Mouse (Mus musculus) megakaryocyte, embryonic 14.5 days (primary cell): ENCODE data around the gene AI413582. TPM values are rescaled to one million over a fixed set of nuclear protein-coding genes. Genes with fewer than 3 reads are reported as not detected.

Source experiments
- H3K27me3 ChIP-seq: replicated peaks from 2 replicates; pipeline ENCODE3; 2012; ENCODE audit warnings: inconsistent platforms
- H3K36me3 ChIP-seq: replicated peaks from 2 replicates; pipeline ENCODE3; 2012; ENCODE audit warnings: low read length, inconsistent platforms, mixed read lengths
- H3K4me1 ChIP-seq: 2 replicates; pipeline ENCODE4 v1.6.1; 2012; ENCODE audit warnings: inconsistent platforms
- H3K4me3 ChIP-seq: replicated peaks from 2 replicates; pipeline ENCODE3; 2012; ENCODE audit warnings: moderate library complexity, mild to moderate bottlenecking, inconsistent platforms
- H3K9me3 ChIP-seq: 2 replicates; pipeline ENCODE4 v1.6.1; 2012; ENCODE audit warnings: inconsistent platforms
- FLI1 ChIP-seq: IDR thresholded peaks from 2 replicates; pipeline ENCODE4 v1.6.1; 2012; ENCODE audit warnings: low read length, inconsistent platforms, mixed read lengths
- GATA1 ChIP-seq: IDR thresholded peaks from 3 replicates; pipeline ENCODE4 v1.6.1; 2012; ENCODE audit warnings: mixed read lengths, low read length, inconsistent platforms, borderline replicate concordance
- polyA plus RNA-seq: library from polyadenylated mRNA; stranded (reverse); fragments of >175 nt; gene quantifications from 2 replicates; pipeline ENCODE4 v1.2.3, GENCODE M21; 2012; ENCODE audit warnings: low replicate concordance; ENCODE audit not compliant: insufficient read depth

The AI413582 gene
- polyA plus RNA-seq, 1 experiment: 284 TPM

DNA sequence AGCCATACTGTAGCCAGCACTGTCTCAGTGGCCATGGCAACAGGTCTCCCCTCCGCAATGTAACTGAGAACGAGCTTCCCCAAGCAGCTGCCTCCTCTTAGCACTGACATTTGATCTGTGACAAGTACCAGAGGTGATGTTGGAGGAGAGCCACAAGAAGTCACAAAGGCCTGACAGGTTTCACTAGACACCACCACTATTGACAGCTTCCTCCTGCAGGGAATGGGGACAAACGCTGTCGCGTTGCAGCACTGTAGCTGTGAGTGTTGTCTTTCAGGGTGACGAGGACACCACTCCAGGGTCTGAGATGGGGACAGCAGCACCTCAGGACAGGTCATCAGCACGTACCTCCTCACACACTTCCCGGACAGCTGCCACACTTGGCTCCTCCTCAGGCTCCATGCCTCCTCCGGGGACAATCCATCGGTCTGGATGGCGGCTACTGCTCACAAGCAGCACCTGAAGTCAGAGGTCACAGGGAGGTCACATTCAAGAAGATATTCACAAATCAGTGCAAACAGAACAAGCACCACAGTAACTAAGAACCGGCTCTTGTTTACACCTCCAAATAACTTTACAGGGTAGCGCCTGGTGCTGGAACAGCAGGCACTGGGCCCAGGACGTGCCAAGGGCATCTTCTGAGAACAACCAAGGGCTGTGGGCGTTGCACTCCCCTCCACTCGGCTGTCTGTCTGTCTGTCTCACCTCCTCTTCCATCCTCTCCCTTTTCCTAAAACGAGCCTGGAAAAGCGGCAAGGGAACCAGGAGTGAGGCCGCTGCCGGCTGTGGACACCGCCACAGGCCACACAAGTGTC is 31.0 kb upstream of the AI413582 start:
- TF ChIP-seq GATA1 (no peak), FLI1 (no peak)
- Histone ChIP-seq H3K9me3 (no peaks in the 10 kb centered on the region), H3K4me3 (peak overlapping the region; percentile 11), H3K36me3 (peaks cover 88% of the 10 kb centered on the region), H3K4me1 (peaks cover 86% of the 10 kb centered on the region), H3K27me3 (no peaks in the 10 kb centered on the region)

DNA sequence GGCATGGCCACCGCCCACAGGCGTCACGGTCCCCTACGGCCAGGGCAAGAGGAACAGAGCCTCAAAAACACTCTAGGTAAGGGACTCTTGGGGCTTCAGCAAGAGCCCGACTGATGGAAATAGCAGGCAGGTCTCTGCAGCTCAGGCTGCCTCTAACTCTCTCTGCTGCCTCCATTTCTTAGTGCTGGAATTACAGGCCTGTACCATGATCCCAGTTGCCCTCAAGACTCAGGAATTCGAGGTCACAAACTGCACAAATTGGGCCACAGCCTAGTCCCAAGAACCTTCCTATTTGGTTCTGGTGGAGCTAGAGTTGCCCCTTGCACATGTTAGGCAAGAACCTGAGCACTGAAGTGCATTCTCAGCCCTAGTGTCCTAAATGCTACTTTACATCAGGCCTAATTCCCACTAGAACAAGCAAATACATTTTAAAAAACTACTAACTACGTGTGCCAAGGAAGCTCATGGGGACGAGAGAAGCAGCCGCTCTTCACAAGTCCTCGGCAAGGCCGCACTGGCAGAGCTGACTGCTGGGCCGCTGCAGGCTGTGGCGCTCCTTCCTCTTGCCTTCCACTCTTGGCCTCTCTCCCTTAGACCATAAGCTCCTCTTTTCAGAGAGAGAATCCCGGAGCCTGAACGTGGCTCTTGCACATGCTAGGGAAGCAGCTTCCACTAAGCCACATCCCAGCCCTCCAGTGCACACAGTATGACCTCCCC is 30.3 kb upstream of the AI413582 start:
- Histone ChIP-seq H3K36me3 (peaks cover 88% of the 10 kb centered on the region), H3K4me1 (peaks cover 86% of the 10 kb centered on the region), H3K27me3 (no peaks in the 10 kb centered on the region), H3K4me3 (peak overlapping the region; percentile 23), H3K9me3 (no peaks in the 10 kb centered on the region)
- TF ChIP-seq GATA1 (no peak), FLI1 (no peak)

DNA sequence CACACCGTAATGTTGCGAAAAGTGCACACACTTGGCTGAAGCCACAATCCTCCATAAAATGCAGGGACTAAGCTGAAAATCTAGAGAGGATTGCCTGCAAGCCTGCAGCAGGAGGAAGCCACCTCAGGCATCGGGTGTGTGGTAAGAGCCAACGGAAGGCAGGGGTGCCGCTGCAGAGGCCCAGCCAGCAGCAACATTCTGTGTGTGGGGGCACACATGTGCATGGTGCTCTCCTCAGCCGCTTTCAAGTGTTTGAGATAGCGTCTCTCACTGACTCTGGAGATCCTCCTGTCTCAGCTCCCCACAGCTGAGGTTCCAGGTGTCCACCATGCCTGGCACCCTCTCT is 27.0 kb upstream of the AI413582 start:
- Histone ChIP-seq H3K27me3 (no peaks in the 10 kb centered on the region), H3K4me1 (peaks cover 91% of the 10 kb centered on the region), H3K9me3 (no peaks in the 10 kb centered on the region), H3K36me3 (peaks cover 95% of the 10 kb centered on the region), H3K4me3 (peak overlapping the region; percentile 67)
- no peak for TF ChIP-seq GATA1
- no peak for TF ChIP-seq FLI1

- peaks cover 96% of the 10 kb centered on the region for H3K36me3 ChIP-seq
- TF ChIP-seq FLI1 (no peak), GATA1 (no peak)
- no peaks in the 10 kb centered on the region for H3K9me3 ChIP-seq
- peak overlapping the region; percentile 47 for H3K4me3 ChIP-seq
- no peaks in the 10 kb centered on the region for H3K27me3 ChIP-seq
- H3K4me1 ChIP-seq: peaks cover 93% of the 10 kb centered on the region
Observed at GRCm38 (mm10) chr17:27591826-27592564, 26.4 kb upstream of the AI413582 start.

DNA sequence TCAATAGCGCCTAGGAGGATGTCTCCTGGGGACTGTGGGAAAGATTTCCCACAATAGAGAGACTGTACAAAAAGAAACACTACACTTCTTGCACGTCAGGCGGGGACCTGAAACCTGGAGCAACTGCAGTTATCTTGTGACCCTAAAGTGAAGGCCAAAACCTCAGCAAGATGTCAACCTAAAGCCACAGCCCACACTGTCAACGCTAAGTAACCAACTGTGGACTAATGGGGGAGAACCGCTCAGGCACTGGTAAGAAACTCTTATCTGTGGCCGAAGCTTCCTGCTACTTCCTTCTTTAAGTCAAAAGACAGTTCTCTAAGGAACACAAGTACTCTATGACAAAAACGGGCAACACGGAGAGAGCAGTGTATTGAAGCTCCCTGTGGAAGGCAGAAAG is 22.7 kb upstream of the AI413582 start:
- no peaks in the 10 kb centered on the region for H3K9me3 ChIP-seq
- peaks cover 96% of the 10 kb centered on the region for H3K36me3 ChIP-seq
- peaks cover 99% of the 10 kb centered on the region for H3K4me1 ChIP-seq
- peak overlapping the region; percentile 86 for H3K4me3 ChIP-seq
- no peaks in the 10 kb centered on the region for H3K27me3 ChIP-seq
- TF ChIP-seq GATA1 (peak; percentile 92; the same call in 2 of the 3 replicates), FLI1 (no peak)

- peaks cover 100% of the 10 kb centered on the region for H3K4me1 ChIP-seq
- H3K36me3 ChIP-seq: peaks cover 96% of the 10 kb centered on the region
- H3K9me3 ChIP-seq: no peaks in the 10 kb centered on the region
- H3K4me3 ChIP-seq: peak overlapping the region; percentile 6
- no peak for TF ChIP-seq GATA1
- TF ChIP-seq FLI1: no peak
- H3K27me3 ChIP-seq: no peaks in the 10 kb centered on the region
Observed at GRCm38 (mm10) chr17:27587252-27587651, 21.7 kb upstream of the AI413582 start.

GRCm38 (mm10) chr17:27586661-27587060 is 21.1 kb upstream of the AI413582 start:
- TF ChIP-seq GATA1 (no peak), FLI1 (no peak)
- Histone ChIP-seq H3K27me3 (no peaks in the 10 kb centered on the region), H3K36me3 (peaks cover 96% of the 10 kb centered on the region), H3K4me3 (peak overlapping the region; percentile 28), H3K9me3 (no peaks in the 10 kb centered on the region), H3K4me1 (peaks cover 100% of the 10 kb centered on the region)

DNA sequence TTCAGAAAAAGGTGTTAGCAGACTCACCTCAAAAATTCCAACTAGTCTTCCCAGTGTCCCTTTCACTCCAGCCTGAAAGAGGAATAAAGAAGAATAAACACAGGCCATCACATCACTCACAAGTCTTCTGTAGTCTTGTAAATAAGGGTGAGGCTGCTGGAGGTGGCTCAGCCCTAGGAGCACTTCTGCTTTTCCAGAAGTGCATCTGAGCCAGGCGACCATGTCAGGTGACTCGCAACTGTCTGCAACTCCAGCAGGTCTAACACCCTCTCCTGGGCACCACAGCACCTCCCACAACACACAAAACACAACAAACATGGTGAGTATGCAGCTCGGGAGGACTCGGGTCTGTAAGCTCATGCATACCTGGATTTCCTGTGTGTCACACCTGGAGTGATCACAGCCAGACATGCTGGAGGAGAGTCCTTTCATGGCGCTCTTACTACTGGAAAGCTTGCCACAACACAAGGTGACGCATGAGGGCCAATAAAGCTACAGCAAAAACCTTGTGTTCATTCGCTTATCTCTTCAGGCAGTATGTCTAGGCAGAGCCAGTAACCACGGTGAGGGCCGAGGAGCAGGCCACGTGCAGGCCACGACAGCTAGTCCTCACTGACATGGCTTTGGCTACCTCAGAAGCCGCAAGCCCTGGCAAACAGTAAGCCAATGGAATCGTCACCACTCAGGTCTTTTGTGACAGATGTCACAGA is 17.8 kb upstream of the AI413582 start:
- TF ChIP-seq FLI1 (no peak), GATA1 (no peak; the same call in 2 of the 3 replicates)
- no peaks in the 10 kb centered on the region for H3K27me3 ChIP-seq
- H3K4me1 ChIP-seq: peaks cover 91% of the 10 kb centered on the region
- peaks cover 95% of the 10 kb centered on the region for H3K36me3 ChIP-seq
- no peaks in the 10 kb centered on the region for H3K9me3 ChIP-seq
- H3K4me3 ChIP-seq: peak overlapping the region; percentile 48

GRCm38 (mm10) chr17:27580392-27581068 is 15.0 kb upstream of the AI413582 start:
- Histone ChIP-seq H3K4me1 (peaks cover 87% of the 10 kb centered on the region), H3K4me3 (no peak overlapping the region), H3K9me3 (no peaks in the 10 kb centered on the region), H3K27me3 (no peaks in the 10 kb centered on the region), H3K36me3 (peaks cover 94% of the 10 kb centered on the region)
- no peak for TF ChIP-seq FLI1
- no peak for TF ChIP-seq GATA1
